Mouse (Mus musculus): ENCODE data around the gene Adh5. TPM values are rescaled to one million over a fixed set of nuclear protein-coding genes. Genes with fewer than 3 reads are reported as not detected.

Gene Adh5
- polyA plus RNA-seq, 1 experiment from 2014 or later, result 99.8 TPM

- Histone ChIP-seq H3K9me3 (ENCODE audit: control insufficient read depth, low read length) (no peaks in the 10 kb centered on the region), H3K4me2 (replicated peaks; ENCODE audit: low read depth) (no peak overlapping the region), H3K4me1 (replicated peaks; ENCODE audit: control insufficient read depth, insufficient read depth) (no peaks in the 10 kb centered on the region), H3K27me3 (ENCODE audit: control insufficient read depth, insufficient read depth, low read length) (no peaks in the 10 kb centered on the region), H3K4me3 (ENCODE audit: low read depth, low read length) (no peak overlapping the region), H3K9ac (ENCODE audit: low read length) (no peak overlapping the region), H3K36me3 (ENCODE audit: control insufficient read depth, insufficient read depth, low read length) (no peaks in the 10 kb centered on the region), H3K27ac (replicated peaks) (no peak overlapping the region)
- 68% methylated on average over 3 of the region's 3 CpGs for WGBS
- no peak for DNase-seq (ENCODE audit: low spot score)
- ATAC-seq (ENCODE audit: low FRiP score, low TSS enrichment), result no peak
- no peak for TF ChIP-seq CTCF (IDR thresholded peaks at IDR 0.05; ENCODE audit: low read depth)
- TF ChIP-seq EP300 (optimal IDR thresholded peaks at IDR 0.05), result no peak
Measured at GRCm38 (mm10) chr3:138410211-138410610, 32.7 kb upstream of the Adh5 start.

- DNase-seq (ENCODE audit: low spot score) (no peak), ATAC-seq (ENCODE audit: low FRiP score, low TSS enrichment) (no peak)
- TF ChIP-seq CTCF (IDR thresholded peaks at IDR 0.05; ENCODE audit: low read depth) (no peak), EP300 (optimal IDR thresholded peaks at IDR 0.05) (no peak)
- Histone ChIP-seq H3K4me1 (replicated peaks; ENCODE audit: control insufficient read depth, insufficient read depth) (no peaks in the 10 kb centered on the region), H3K27me3 (ENCODE audit: control insufficient read depth, insufficient read depth, low read length) (no peaks in the 10 kb centered on the region), H3K4me2 (replicated peaks; ENCODE audit: low read depth) (no peak within 1 kb of the TSS), H3K4me3 (ENCODE audit: low read depth, low read length) (no peak within 1 kb of the TSS), H3K9me3 (ENCODE audit: control insufficient read depth, low read length) (no peaks in the 10 kb centered on the region), H3K27ac (replicated peaks) (no peak within 1 kb of the TSS), H3K9ac (ENCODE audit: low read length) (no peak within 1 kb of the TSS), H3K36me3 (ENCODE audit: control insufficient read depth, insufficient read depth, low read length) (no peaks in the 10 kb centered on the region)
- WGBS, result 68% methylated on average over 6 of the region's 6 CpGs
Measured at GRCm38 (mm10) chr3:138415121-138415690, 27.7 kb upstream of the Adh5 start, which contains the start of gene Adh4. Gene Adh4 (plus strand): TSS chr3:138415466.

GRCm38 (mm10) chr3:138419369-138419768, 23.5 kb upstream of the Adh5 start:
- TF ChIP-seq EP300 (optimal IDR thresholded peaks at IDR 0.05) (no peak), CTCF (IDR thresholded peaks at IDR 0.05; ENCODE audit: low read depth) (no peak)
- Histone ChIP-seq H3K9me3 (ENCODE audit: control insufficient read depth, low read length) (no peaks in the 10 kb centered on the region), H3K4me1 (replicated peaks; ENCODE audit: control insufficient read depth, insufficient read depth) (no peaks in the 10 kb centered on the region), H3K4me2 (replicated peaks; ENCODE audit: low read depth) (no peak overlapping the region), H3K9ac (ENCODE audit: low read length) (no peak overlapping the region), H3K27me3 (ENCODE audit: control insufficient read depth, insufficient read depth, low read length) (no peaks in the 10 kb centered on the region), H3K4me3 (ENCODE audit: low read depth, low read length) (no peak overlapping the region), H3K27ac (replicated peaks) (no peak overlapping the region), H3K36me3 (ENCODE audit: control insufficient read depth, insufficient read depth, low read length) (no peaks in the 10 kb centered on the region)
- no peak for DNase-seq (ENCODE audit: low spot score)
- 64% methylated on average over 6 of the region's 6 CpGs for WGBS
- ATAC-seq (ENCODE audit: low FRiP score, low TSS enrichment), result no peak

- DNase-seq (ENCODE audit: low spot score) (no peak), ATAC-seq (ENCODE audit: low FRiP score, low TSS enrichment) (no peak)
- Histone ChIP-seq H3K4me2 (replicated peaks; ENCODE audit: low read depth) (no peak overlapping the region), H3K36me3 (ENCODE audit: control insufficient read depth, insufficient read depth, low read length) (no peaks in the 10 kb centered on the region), H3K4me3 (ENCODE audit: low read depth, low read length) (no peak overlapping the region), H3K9ac (ENCODE audit: low read length) (no peak overlapping the region), H3K9me3 (ENCODE audit: control insufficient read depth, low read length) (no peaks in the 10 kb centered on the region), H3K4me1 (replicated peaks; ENCODE audit: control insufficient read depth, insufficient read depth) (no peaks in the 10 kb centered on the region), H3K27ac (replicated peaks) (no peak overlapping the region), H3K27me3 (ENCODE audit: control insufficient read depth, insufficient read depth, low read length) (no peaks in the 10 kb centered on the region)
- 89% methylated on average over 3 of the region's 3 CpGs for WGBS
- TF ChIP-seq CTCF (IDR thresholded peaks at IDR 0.05; ENCODE audit: low read depth), result no peak
- no peak for TF ChIP-seq EP300 (optimal IDR thresholded peaks at IDR 0.05)
Measured at GRCm38 (mm10) chr3:138420385-138420784, 22.5 kb upstream of the Adh5 start.

- no peaks in the 10 kb centered on the region for H3K36me3 ChIP-seq (ENCODE audit: control insufficient read depth, insufficient read depth, low read length)
- WGBS, result 61% methylated on average over 2 of the region's 2 CpGs
- H3K9ac ChIP-seq (ENCODE audit: low read length), result no peak overlapping the region
- H3K9me3 ChIP-seq (ENCODE audit: control insufficient read depth, low read length), result no peaks in the 10 kb centered on the region
- DNase-seq (ENCODE audit: low spot score) (no peak), ATAC-seq (ENCODE audit: low FRiP score, low TSS enrichment) (no peak)
- H3K4me2 ChIP-seq (replicated peaks; ENCODE audit: low read depth), result no peak overlapping the region
- no peak for TF ChIP-seq CTCF (IDR thresholded peaks at IDR 0.05; ENCODE audit: low read depth)
- TF ChIP-seq EP300 (optimal IDR thresholded peaks at IDR 0.05), result no peak
- H3K27ac ChIP-seq (replicated peaks), result no peak overlapping the region
- H3K27me3 ChIP-seq (ENCODE audit: control insufficient read depth, insufficient read depth, low read length), result no peaks in the 10 kb centered on the region
- no peak overlapping the region for H3K4me3 ChIP-seq (ENCODE audit: low read depth, low read length)
- H3K4me1 ChIP-seq (replicated peaks; ENCODE audit: control insufficient read depth, insufficient read depth), result no peaks in the 10 kb centered on the region
Measured at GRCm38 (mm10) chr3:138423664-138424063, 19.2 kb upstream of the Adh5 start.

GRCm38 (mm10) chr3:138424247-138424646, 18.6 kb upstream of the Adh5 start:
- TF ChIP-seq CTCF (IDR thresholded peaks at IDR 0.05; ENCODE audit: low read depth) (no peak), EP300 (optimal IDR thresholded peaks at IDR 0.05) (no peak)

More at GRCm38 (mm10) chr3:138424247-138424646, 18.6 kb upstream of the Adh5 start:
- WGBS, result 61% methylated on average over 4 of the region's 4 CpGs
- Histone ChIP-seq H3K27ac (replicated peaks) (no peak overlapping the region), H3K4me2 (replicated peaks; ENCODE audit: low read depth) (no peak overlapping the region), H3K9me3 (ENCODE audit: control insufficient read depth, low read length) (no peaks in the 10 kb centered on the region), H3K4me3 (ENCODE audit: low read depth, low read length) (no peak overlapping the region), H3K27me3 (ENCODE audit: control insufficient read depth, insufficient read depth, low read length) (no peaks in the 10 kb centered on the region), H3K9ac (ENCODE audit: low read length) (no peak overlapping the region), H3K36me3 (ENCODE audit: control insufficient read depth, insufficient read depth, low read length) (no peaks in the 10 kb centered on the region), H3K4me1 (replicated peaks; ENCODE audit: control insufficient read depth, insufficient read depth) (no peaks in the 10 kb centered on the region)
- ATAC-seq (ENCODE audit: low FRiP score, low TSS enrichment) (no peak), DNase-seq (ENCODE audit: low spot score) (no peak)
